Mouse (Mus musculus): ENCODE measurements around the gene Plekha5.

- no peak for TF ChIP-seq ZNF384 (IDR thresholded peaks at IDR 0.05; ENCODE audit: low read depth, low read length)
- no peak for TF ChIP-seq HCFC1 (IDR thresholded peaks at IDR 0.05; ENCODE audit: borderline replicate concordance, insufficient read depth, low read length)
- TF ChIP-seq ZC3H11A (IDR thresholded peaks at IDR 0.05; ENCODE audit: borderline replicate concordance, low read depth, low read length), result no peak
- TF ChIP-seq MAFK (IDR thresholded peaks at IDR 0.05; ENCODE audit: insufficient read depth, low read depth, low read length), result no peak
- TF ChIP-seq CHD2 (IDR thresholded peaks at IDR 0.05; ENCODE audit: low read depth, low read length), result no peak
Observed at GRCm38 (mm10) chr6:140444147-140444546, 20.3 kb downstream of the Plekha5 start.

All from ES-E14 (cell line).